8 mouse cellular contexts compared by ENCODE assay signal in the genomic region with DNA sequence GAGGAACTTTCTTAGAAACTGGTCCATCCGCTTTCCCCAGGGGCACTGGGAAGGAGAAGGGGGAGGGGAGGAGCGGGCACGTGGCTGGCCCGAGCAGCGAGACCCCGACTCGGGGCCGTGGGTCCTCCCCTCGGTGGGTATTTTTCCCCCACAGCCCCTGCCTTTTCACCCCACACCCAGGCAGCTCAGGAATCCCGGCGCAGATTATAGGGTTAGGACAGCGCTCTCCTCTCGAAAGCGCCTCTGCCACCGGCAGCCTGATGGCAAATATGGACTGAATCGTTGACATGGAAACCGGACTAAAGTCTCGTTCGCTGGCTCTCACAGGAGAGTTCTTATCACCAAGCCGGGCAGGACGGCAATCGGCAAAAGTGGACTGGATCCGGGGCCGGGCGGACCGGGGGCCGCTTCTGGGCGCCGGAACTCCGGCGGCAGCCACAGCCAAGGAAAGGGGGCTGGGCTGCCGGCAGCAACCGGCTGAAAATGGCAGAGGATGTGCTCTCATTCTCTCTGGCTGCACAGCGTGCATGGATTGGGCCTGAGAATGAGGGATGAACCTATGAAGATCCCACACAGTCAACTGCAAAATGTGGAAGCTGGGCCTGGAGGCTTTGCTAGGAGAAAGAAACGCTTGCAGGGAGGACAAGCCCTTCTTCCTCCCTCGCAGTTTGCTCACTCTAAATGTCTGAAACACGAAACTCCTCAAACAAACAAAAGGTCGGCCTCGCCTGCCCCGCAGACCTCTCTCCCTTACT. TPM values are rescaled to one million over a fixed set of nuclear protein-coding genes. Genes with fewer than 3 reads are reported as not detected.
DNase-seq lines count a peak whose midpoint lies in the region; ATAC-seq and TF ChIP-seq lines count a peak whose summit lies in the region.

A gene (minus strand): TSS at position 256 of the 755 bp plus-strand sequence.

- H3K4me3 ChIP-seq in cortical plate, adult 2 months (ENCODE audit: insufficient read depth, low read length): peak within 1 kb of the TSS; percentile 33
- peak within 1 kb of the TSS; percentile 95 for H3K4me3 ChIP-seq in megakaryocyte, embryonic 14.5 days (replicated peaks)

- DNase-seq in gastrocnemius, adult 8-10 months (ENCODE audit: low spot score in 2 of 2): peak; percentile 91 to 92
- DNase-seq in hindlimb bud, embryonic 11.5 days (ENCODE audit: extremely low spot score, low read depth, low spot score): peak; percentile 85
- DNase-seq in left cerebral cortex, adult 8-10 months (ENCODE audit: low spot score in 2 of 2): peak; percentile 93 to 95
- peak; percentile 96 to 97 for DNase-seq in right cerebral cortex, postnatal 10 days (ENCODE audit: low spot score in 2 of 2)
- peak; percentile 88 for DNase-seq in urinary bladder, postnatal 25 days (ENCODE audit: low spot score)

- no peak for TF ChIP-seq CTCF in cortical plate, adult 2 months (IDR thresholded peaks at IDR 0.05; ENCODE audit: extremely low read depth, insufficient read depth, low read length)

- H3K9me3 ChIP-seq in megakaryocyte, embryonic 14.5 days: no peaks in the 10 kb centered on the region

- peaks cover 4% of the 10 kb centered on the region; the same call in 1 of the 2 replicates for H3K4me1 ChIP-seq in cortical plate, adult 2 months (ENCODE audit: control insufficient read depth, insufficient read depth, low read length)
- H3K4me1 ChIP-seq in megakaryocyte, embryonic 14.5 days: peaks cover 38% of the 10 kb centered on the region

- no peaks in the 10 kb centered on the region for H3K36me3 ChIP-seq in megakaryocyte, embryonic 14.5 days (replicated peaks; ENCODE audit: low read length)

- H3K27ac ChIP-seq in cortical plate, adult 2 months (ENCODE audit: insufficient read depth, low read length): peak within 1 kb of the TSS; percentile 88

- peaks cover 2% of the 10 kb centered on the region for H3K27me3 ChIP-seq in megakaryocyte, embryonic 14.5 days (replicated peaks)

- ATAC-seq in activated CD4-positive, CD25-positive, alpha-beta regulatory T cell, adult 4 months: peak; percentile 65

- peak; percentile 56 for TF ChIP-seq POLR2A in cortical plate, adult 2 months (IDR thresholded peaks at IDR 0.05; ENCODE audit: extremely low read depth, insufficient read depth, low read length)

RNA-seq across cellular contexts. Expression of the gene that starts here (rescaled TPM):
- 10 to 100 TPM; 58.4 to 79.1 TPM for polyA plus RNA-seq in activated CD4-positive, CD25-positive, alpha-beta regulatory T cell, adult 4 months (2017; shearing (Covaris generic))
- 44.3 and 45.1 TPM in 2 replicates for polyA plus RNA-seq in cortical plate, adult 2 months (2012; rRNA removed)
- total RNA-seq in gastrocnemius, adult 8-10 months (2022): 10 to 100 TPM; 23.3 to 27.5 (median 26.0) TPM
- 10 to 100 TPM; 86.3 to 93.9 (median 90.7) TPM for total RNA-seq in left cerebral cortex, adult 8-10 months (2022)
- 29.1 and 51.7 TPM in 2 replicates for polyA plus RNA-seq in megakaryocyte, embryonic 14.5 days (2012; ENCODE audit: insufficient read depth, low replicate concordance)

Comparison
In these comparisons a context has a peak if more than half of its experiments do, and no peak if none do; other contexts are left out.
1. Peak in every context shown above with its lines: DNase-seq, ATAC-seq, H3K4me3 ChIP-seq and H3K27ac ChIP-seq.